In genomic region chr5:31154152-31154553, GRCm38 (mm10) we compare ENCODE assay signal across 8 mouse cellular contexts. TPM values are rescaled to one million over a fixed set of nuclear protein-coding genes. Genes with fewer than 3 reads are reported as not detected.
DNase-seq lines count a peak whose midpoint lies in the region; ATAC-seq and TF ChIP-seq lines count a peak whose summit lies in the region.

TSS of gene Mpv17 (minus strand) at chr5:31154251.

- TF ChIP-seq CTCF in bone marrow macrophage, adult 2 months (IDR thresholded peaks at IDR 0.05; ENCODE audit: low read depth, low read length) = no peak
- no peak for TF ChIP-seq CTCF in embryonic fibroblast, embryonic 13.5 days (IDR thresholded peaks at IDR 0.05; ENCODE audit: borderline replicate concordance, insufficient read depth, low read length)

- peak within 1 kb of the TSS; percentile 65 for H3K9ac ChIP-seq in kidney, embryonic 14.5 days (ENCODE audit: low read depth, low read length)
- H3K9ac ChIP-seq in limb, embryonic 15.5 days = peak within 1 kb of the TSS; percentile 56

- peak; percentile 89 for DNase-seq in A20 (ENCODE audit: low read depth, low spot score)
- peak; percentile 83 to 90 for DNase-seq in heart, adult 9 months (ENCODE audit: low spot score in 2 of 2)
- peak; percentile 71 to 85 for DNase-seq in spleen, postnatal 4 days (ENCODE audit: low spot score in 2 of 2)

- no peaks in the 10 kb centered on the region for H3K9me3 ChIP-seq in kidney, embryonic 14.5 days (ENCODE audit: control insufficient read depth, low read length)
- H3K9me3 ChIP-seq in limb, embryonic 15.5 days = no peaks in the 10 kb centered on the region

- ATAC-seq in kidney, embryonic 14.5 days (ENCODE audit: low FRiP score, low TSS enrichment) = peak; percentile 92
- ATAC-seq in limb, embryonic 15.5 days (ENCODE audit: insufficient number of reproducible peaks, low FRiP score, low TSS enrichment, low read depth) = peak; percentile 84
- ATAC-seq in monocyte, adult 5-6 weeks (replicated peaks; ENCODE audit: insufficient number of reproducible peaks, low FRiP score, low TSS enrichment, poor library complexity, severe bottlenecking) = peak; percentile 92

- no peak for TF ChIP-seq POLR2A in bone marrow macrophage, adult 2 months (IDR thresholded peaks at IDR 0.05; ENCODE audit: borderline replicate concordance, low read depth, low read length)
- TF ChIP-seq POLR2A in embryonic fibroblast, embryonic 13.5 days (IDR thresholded peaks at IDR 0.05; ENCODE audit: low read depth, low read length) = peak; percentile 90

- H3K4me1 ChIP-seq in bone marrow macrophage, adult 2 months (ENCODE audit: control insufficient read depth, insufficient read depth, low read length) = peaks cover 5% of the 10 kb centered on the region
- peaks cover 4% of the 10 kb centered on the region for H3K4me1 ChIP-seq in embryonic fibroblast, embryonic 13.5 days (ENCODE audit: control insufficient read depth, insufficient read depth, low read length)
- H3K4me1 ChIP-seq in kidney, embryonic 14.5 days (ENCODE audit: control insufficient read depth, insufficient read depth, low read length) = peaks cover 5% of the 10 kb centered on the region
- H3K4me1 ChIP-seq in limb, embryonic 15.5 days = peaks cover 12% of the 10 kb centered on the region

- no peak within 1 kb of the TSS for H3K27ac ChIP-seq in bone marrow macrophage, adult 2 months (ENCODE audit: insufficient read depth, low read depth, low read length)
- peak within 1 kb of the TSS; percentile 6; the same call in 1 of the 2 replicates for H3K27ac ChIP-seq in embryonic fibroblast, embryonic 13.5 days (ENCODE audit: insufficient read depth, low read length)
- H3K27ac ChIP-seq in kidney, embryonic 14.5 days (ENCODE audit: low read depth, low read length) = no peak within 1 kb of the TSS
- peak within 1 kb of the TSS; percentile 89 for H3K27ac ChIP-seq in limb, embryonic 15.5 days

- H3K36me3 ChIP-seq in kidney, embryonic 14.5 days (ENCODE audit: control insufficient read depth, insufficient read depth, low read length) = peaks cover 34% of the 10 kb centered on the region
- peaks cover 33% of the 10 kb centered on the region for H3K36me3 ChIP-seq in limb, embryonic 15.5 days

- peak within 1 kb of the TSS; percentile 80 for H3K4me2 ChIP-seq in kidney, embryonic 14.5 days (replicated peaks; ENCODE audit: low read depth, low read length)
- peak within 1 kb of the TSS; percentile 79 for H3K4me2 ChIP-seq in limb, embryonic 15.5 days

- under 1% methylated on average over 19 of the region's 19 CpGs for WGBS in kidney, embryonic 14.5 days
- 0% methylated on average over 19 of the region's 19 CpGs for WGBS in limb, embryonic 15.5 days

- no peaks in the 10 kb centered on the region for H3K27me3 ChIP-seq in kidney, embryonic 14.5 days (ENCODE audit: control insufficient read depth, insufficient read depth, low read length)
- H3K27me3 ChIP-seq in limb, embryonic 15.5 days = no peaks in the 10 kb centered on the region

- H3K4me3 ChIP-seq in bone marrow macrophage, adult 2 months (ENCODE audit: insufficient read depth, low read length) = peak within 1 kb of the TSS; percentile 81
- H3K4me3 ChIP-seq in embryonic fibroblast, embryonic 13.5 days (ENCODE audit: insufficient read depth, low read length) = peak within 1 kb of the TSS; percentile 59
- peak within 1 kb of the TSS; percentile 58 for H3K4me3 ChIP-seq in kidney, embryonic 14.5 days (ENCODE audit: low read length)
- peak within 1 kb of the TSS; percentile 71 for H3K4me3 ChIP-seq in limb, embryonic 15.5 days

RNA-seq across cellular contexts. Expression of gene Mpv17, which starts in this region (rescaled TPM):
- polyA plus RNA-seq in bone marrow macrophage, adult 2 months (2012; ENCODE audit: insufficient read depth, insufficient read length, missing spikeins) = 75.0 and 75.3 TPM in 2 replicates
- polyA plus RNA-seq in embryonic fibroblast, embryonic 13.5 days (2011; ENCODE audit: insufficient read length, low read depth, missing spikeins) = 54.0 and 57.7 TPM in 2 replicates
- polyA plus RNA-seq in kidney, embryonic 14.5 days (2014; fragmentation: Nextera tagmentation; extraction: Ambion mirVana) = 67.5 and 68.3 TPM in 2 replicates
- polyA plus RNA-seq in limb, embryonic 15.5 days (2015; fragmentation: Nextera tagmentation; extraction: Ambion mirVana) = 64.0 and 70.5 TPM in 2 replicates
- 22.5 to 37.8 TPM (median 35.8 TPM) in 3 replicates for total RNA-seq in monocyte, adult 5-6 weeks (2017)

Comparison
In these comparisons a context has a peak if more than half of its experiments do, and no peak if none do; other contexts are left out.
1. H3K27ac ChIP-seq: peak in embryonic fibroblast, embryonic 13.5 days (single experiment) and limb, embryonic 15.5 days (single experiment); none in bone marrow macrophage, adult 2 months (single experiment) and kidney, embryonic 14.5 days (single experiment).
2. Peak in every context shown above with its lines, with median percentiles within 50 percentile points of each other: DNase-seq, H3K4me3 ChIP-seq and ATAC-seq.